Mouse (Mus musculus) embryonic fibroblast, embryonic 13.5 days (primary cell): ENCODE data around the gene Nebl.

ENCODE experiments used
- CTCF ChIP-seq: IDR thresholded peaks from 2 replicates; pipeline ENCODE4 v1.5.1; 2011; ENCODE audit warnings: mild to moderate bottlenecking, control low read depth, low read length, moderate library complexity, borderline replicate concordance; ENCODE audit not compliant: insufficient read depth
- POLR2A ChIP-seq: IDR thresholded peaks from 2 replicates; pipeline ENCODE4 v1.6.1; 2011; ENCODE audit warnings: low read depth, mild to moderate bottlenecking, control low read depth, low read length, moderate library complexity

DNA sequence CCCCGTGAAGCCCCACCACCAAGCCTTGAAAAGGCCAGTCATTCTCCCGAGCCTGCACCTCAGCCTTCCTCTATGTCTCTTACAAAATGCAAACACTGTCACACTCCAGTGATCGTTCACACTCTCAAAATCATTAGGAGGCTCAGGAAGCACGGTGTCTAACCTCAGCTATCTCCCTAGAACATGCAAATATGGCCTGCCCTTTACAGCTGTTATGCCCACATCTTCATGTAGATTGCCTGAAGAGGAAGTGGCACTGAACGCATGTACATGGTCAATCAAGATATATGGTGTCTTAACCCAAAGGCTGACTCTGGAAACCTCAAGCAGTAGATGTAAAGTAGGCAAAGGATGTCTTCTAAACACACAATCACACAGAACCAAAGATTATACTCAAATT is 335.0 kb downstream of the Nebl start:
- TF ChIP-seq CTCF: no peak
- TF ChIP-seq POLR2A: no peak
